Mouse (Mus musculus): Measurements from ENCODE around the gene Bcat2. TPM values are rescaled to one million over a fixed set of nuclear protein-coding genes. Genes with fewer than 3 reads are reported as not detected.

Gene Bcat2
- polyA plus RNA-seq, 1 experiment from 2014 or later: 45.4 TPM

GRCm38 (mm10) chr7:45589898-45590297, 19.9 kb downstream of the Bcat2 start:
- Histone ChIP-seq H3K4me2 (no peak overlapping the region), H3K4me1 (replicated peaks) (peaks cover 24% of the 10 kb centered on the region), H3K27ac (no peak overlapping the region; the same call in 1 of the 2 replicates), H3K36me3 (peaks cover 28% of the 10 kb centered on the region), H3K9me3 (replicated peaks) (no peaks in the 10 kb centered on the region), H3K4me3 (replicated peaks) (no peak overlapping the region), H3K27me3 (no peaks in the 10 kb centered on the region), H3K9ac (no peak overlapping the region)
- WGBS (ENCODE audit: insufficient replicate concordance): 81% methylated on average over 5 of the region's 5 CpGs
- no peak for DNase-seq
- ATAC-seq (ENCODE audit: low read depth): no peak

GRCm38 (mm10) chr7:45590874-45591273, 20.9 kb downstream of the Bcat2 start:
- ATAC-seq (ENCODE audit: low read depth) (no peak), DNase-seq (no peak)
- H3K9ac ChIP-seq: no peak overlapping the region
- peaks cover 24% of the 10 kb centered on the region for H3K4me1 ChIP-seq (replicated peaks)
- no peaks in the 10 kb centered on the region for H3K27me3 ChIP-seq
- no peaks in the 10 kb centered on the region for H3K9me3 ChIP-seq (replicated peaks)
- H3K4me3 ChIP-seq (replicated peaks): no peak overlapping the region
- WGBS (ENCODE audit: insufficient replicate concordance): 51% methylated on average over 3 of the region's 3 CpGs
- no peak overlapping the region for H3K4me2 ChIP-seq
- peaks cover 19% of the 10 kb centered on the region for H3K36me3 ChIP-seq
- H3K27ac ChIP-seq: no peak overlapping the region

- no peak for DNase-seq
- no peak for ATAC-seq (ENCODE audit: low read depth)
Measured at GRCm38 (mm10) chr7:45591880-45592279, 21.9 kb downstream of the Bcat2 start.

GRCm38 (mm10) chr7:45593118-45593815, 23.3 kb downstream of the Bcat2 start:
- peaks cover 24% of the 10 kb centered on the region for H3K4me1 ChIP-seq (replicated peaks)
- DNase-seq (peak; percentile 59), ATAC-seq (ENCODE audit: low read depth) (no peak)
- no peak overlapping the region for H3K4me3 ChIP-seq (replicated peaks)
- no peaks in the 10 kb centered on the region for H3K36me3 ChIP-seq
- H3K4me2 ChIP-seq: no peak overlapping the region
- H3K9ac ChIP-seq: no peak overlapping the region
- H3K27ac ChIP-seq: no peak overlapping the region
- 21% methylated on average over 10 of the region's 10 CpGs for WGBS (ENCODE audit: insufficient replicate concordance)
- no peaks in the 10 kb centered on the region for H3K9me3 ChIP-seq (replicated peaks)
- no peaks in the 10 kb centered on the region for H3K27me3 ChIP-seq

More at GRCm38 (mm10) chr7:45591880-45592279, 21.9 kb downstream of the Bcat2 start:
- H3K36me3 ChIP-seq: peaks cover 10% of the 10 kb centered on the region; the same call in 1 of the 2 replicates
- H3K27me3 ChIP-seq: no peaks in the 10 kb centered on the region
- peaks cover 24% of the 10 kb centered on the region for H3K4me1 ChIP-seq (replicated peaks)
- no peak overlapping the region for H3K4me2 ChIP-seq
- H3K9ac ChIP-seq: no peak overlapping the region
- no peaks in the 10 kb centered on the region for H3K9me3 ChIP-seq (replicated peaks)
- H3K27ac ChIP-seq: no peak overlapping the region
- no peak overlapping the region for H3K4me3 ChIP-seq (replicated peaks)
- WGBS (ENCODE audit: insufficient replicate concordance): 47% methylated on average over 7 of the region's 7 CpGs

- no peak for DNase-seq
- no peak for ATAC-seq (ENCODE audit: low read depth)
- Histone ChIP-seq H3K9ac (no peak overlapping the region), H3K27ac (no peak overlapping the region), H3K4me3 (replicated peaks) (no peak overlapping the region), H3K27me3 (no peaks in the 10 kb centered on the region), H3K36me3 (no peaks in the 10 kb centered on the region), H3K4me2 (no peak overlapping the region), H3K4me1 (replicated peaks) (peaks cover 18% of the 10 kb centered on the region), H3K9me3 (replicated peaks) (no peaks in the 10 kb centered on the region)
- 69% methylated on average over 4 of the region's 4 CpGs for WGBS (ENCODE audit: insufficient replicate concordance)
Measured at GRCm38 (mm10) chr7:45595176-45595575, 25.2 kb downstream of the Bcat2 start.

GRCm38 (mm10) chr7:45596107-45596506, 26.2 kb downstream of the Bcat2 start:
- no peaks in the 10 kb centered on the region for H3K36me3 ChIP-seq
- ATAC-seq (ENCODE audit: low read depth): no peak
- no peaks in the 10 kb centered on the region for H3K9me3 ChIP-seq (replicated peaks)
- no peak overlapping the region for H3K9ac ChIP-seq
- no peak overlapping the region for H3K4me3 ChIP-seq (replicated peaks)
- H3K4me2 ChIP-seq: no peak overlapping the region
- H3K4me1 ChIP-seq (replicated peaks): peaks cover 18% of the 10 kb centered on the region
- no peaks in the 10 kb centered on the region for H3K27me3 ChIP-seq
- H3K27ac ChIP-seq: no peak overlapping the region
- no peak for DNase-seq
- WGBS (ENCODE audit: insufficient replicate concordance): 31% methylated on average over 1 of the region's 1 CpGs

- WGBS (ENCODE audit: insufficient replicate concordance): 69% methylated on average over 5 of the region's 5 CpGs
- H3K4me1 ChIP-seq (replicated peaks): peaks cover 16% of the 10 kb centered on the region
- no peak overlapping the region for H3K4me2 ChIP-seq
- no peak overlapping the region for H3K9ac ChIP-seq
- no peaks in the 10 kb centered on the region for H3K36me3 ChIP-seq
- no peaks in the 10 kb centered on the region for H3K9me3 ChIP-seq (replicated peaks)
- DNase-seq: no peak
- no peaks in the 10 kb centered on the region for H3K27me3 ChIP-seq
- no peak overlapping the region for H3K4me3 ChIP-seq (replicated peaks)
- no peak overlapping the region for H3K27ac ChIP-seq
- no peak for ATAC-seq (ENCODE audit: low read depth)
Measured at GRCm38 (mm10) chr7:45597013-45597412, 27.1 kb downstream of the Bcat2 start.

GRCm38 (mm10) chr7:45597527-45597926, 27.6 kb downstream of the Bcat2 start:
- peaks cover 13% of the 10 kb centered on the region for H3K4me1 ChIP-seq (replicated peaks)
- H3K9me3 ChIP-seq (replicated peaks): no peaks in the 10 kb centered on the region
- no peaks in the 10 kb centered on the region for H3K27me3 ChIP-seq
- no peak overlapping the region for H3K4me2 ChIP-seq
- no peaks in the 10 kb centered on the region for H3K36me3 ChIP-seq
- H3K27ac ChIP-seq: no peak overlapping the region
- 72% methylated on average over 6 of the region's 6 CpGs for WGBS (ENCODE audit: insufficient replicate concordance)
- DNase-seq (no peak), ATAC-seq (ENCODE audit: low read depth) (no peak)
- no peak overlapping the region for H3K4me3 ChIP-seq (replicated peaks)
- H3K9ac ChIP-seq: no peak overlapping the region

- 48% methylated on average over 18 of the region's 18 CpGs for WGBS (ENCODE audit: insufficient replicate concordance)
- no peak for ATAC-seq (ENCODE audit: low read depth)
- H3K4me2 ChIP-seq: no peak overlapping the region
- H3K36me3 ChIP-seq: no peaks in the 10 kb centered on the region
- no peak overlapping the region for H3K4me3 ChIP-seq (replicated peaks)
- H3K9ac ChIP-seq: no peak overlapping the region; the same call in 1 of the 2 replicates
- no peak overlapping the region for H3K27ac ChIP-seq
- no peaks in the 10 kb centered on the region for H3K27me3 ChIP-seq
- H3K4me1 ChIP-seq (replicated peaks): peaks cover 8% of the 10 kb centered on the region
- DNase-seq: no peak
- H3K9me3 ChIP-seq (replicated peaks): no peaks in the 10 kb centered on the region
Measured at GRCm38 (mm10) chr7:45598960-45599879, 29.3 kb downstream of the Bcat2 start.

GRCm38 (mm10) chr7:45605704-45606289, 35.8 kb downstream of the Bcat2 start:
- DNase-seq: no peak
- WGBS (ENCODE audit: insufficient replicate concordance): 56% methylated on average over 9 of the region's 9 CpGs
- Histone ChIP-seq H3K9me3 (replicated peaks) (no peaks in the 10 kb centered on the region), H3K4me3 (replicated peaks) (no peak overlapping the region), H3K4me1 (replicated peaks) (no peaks in the 10 kb centered on the region; the same call in 1 of the 2 replicates), H3K27ac (no peak overlapping the region), H3K4me2 (no peak overlapping the region), H3K36me3 (no peaks in the 10 kb centered on the region), H3K27me3 (no peaks in the 10 kb centered on the region), H3K9ac (no peak overlapping the region)
- no peak for ATAC-seq (ENCODE audit: low read depth)

- Histone ChIP-seq H3K36me3 (no peaks in the 10 kb centered on the region), H3K9me3 (replicated peaks) (no peaks in the 10 kb centered on the region), H3K27me3 (no peaks in the 10 kb centered on the region), H3K4me2 (no peak overlapping the region), H3K9ac (no peak overlapping the region), H3K4me1 (replicated peaks) (no peaks in the 10 kb centered on the region; the same call in 1 of the 2 replicates), H3K27ac (no peak overlapping the region), H3K4me3 (replicated peaks) (no peak overlapping the region)
- no peak for DNase-seq
- WGBS (ENCODE audit: insufficient replicate concordance): 39% methylated on average over 1 of the region's 1 CpGs
- no peak for ATAC-seq (ENCODE audit: low read depth)
Measured at GRCm38 (mm10) chr7:45609511-45609910, 39.6 kb downstream of the Bcat2 start.

All from liver, embryonic 13.5 days (tissue).